Mouse (Mus musculus) embryonic facial prominence, embryonic 13.5 days (tissue): ENCODE measurements around the gene Fcna. TPM values are rescaled to one million over a fixed set of nuclear protein-coding genes. Genes with fewer than 3 reads are reported as not detected.

Source experiments
- ATAC-seq: fragments of 200-750 bp; cut with Nextera tagmentation; 2 replicates; pipeline ENCODE4 v1.8.0; 2017; ENCODE audit warnings: low read depth; ENCODE audit not compliant: insufficient number of reproducible peaks, insufficient read depth, low FRiP score, low TSS enrichment
- H3K27ac ChIP-seq: fragments of 300-500 bp; sonication (generic); 2 replicates; pipeline ENCODE4 v1.5.1; 2015; ENCODE audit warnings: moderate library complexity, mild to moderate bottlenecking, inconsistent platforms
- H3K27me3 ChIP-seq: fragments of 300-500 bp; sonication (generic); 2 replicates; pipeline ENCODE4 v1.6.1; 2015; ENCODE audit warnings: mild to moderate bottlenecking, inconsistent platforms
- H3K36me3 ChIP-seq: fragments of 300-500 bp; sonication (generic); 2 replicates; pipeline ENCODE4 v1.6.1; 2015; ENCODE audit warnings: mild to moderate bottlenecking, inconsistent platforms
- H3K4me1 ChIP-seq: fragments of 300-500 bp; sonication (generic); 2 replicates; pipeline ENCODE4 v1.6.1; 2015; ENCODE audit warnings: inconsistent platforms
- H3K4me2 ChIP-seq: fragments of 300-500 bp; sonication (generic); 2 replicates; pipeline ENCODE4 v1.6.1; 2015; ENCODE audit warnings: moderate library complexity, mild to moderate bottlenecking, inconsistent platforms
- H3K4me3 ChIP-seq: fragments of 300-500 bp; sonication (generic); 2 replicates; pipeline ENCODE4 v1.5.1; 2015; ENCODE audit warnings: mild to moderate bottlenecking, inconsistent platforms
- H3K9ac ChIP-seq: fragments of 300-500 bp; sonication (generic); 2 replicates; pipeline ENCODE4 v1.6.1; 2015; ENCODE audit warnings: mild to moderate bottlenecking, inconsistent platforms
- H3K9me3 ChIP-seq: fragments of 300-500 bp; sonication (generic); 2 replicates; pipeline ENCODE4 v1.6.1; 2016; ENCODE audit warnings: inconsistent platforms
- WGBS: fragments of 180-500 bp; shearing (Covaris S2); methylation state at CpG from one replicate; pipeline ENCODE4 v1.1.7; 2015; ENCODE audit warnings: mixed read lengths; 5-methylcytosine and 5-hydroxymethylcytosine counted together
- polyA plus RNA-seq: library from polyadenylated mRNA; unstranded; fragments of >200 nt; fragmentation: Nextera tagmentation; extraction: Ambion mirVana; gene quantifications from 2 replicates; pipeline ENCODE4 v1.2.1, GENCODE M21; 2015

Fcna gene
- polyA plus RNA-seq, 1 experiment from 2014 or later, result 0.59 TPM

DNA sequence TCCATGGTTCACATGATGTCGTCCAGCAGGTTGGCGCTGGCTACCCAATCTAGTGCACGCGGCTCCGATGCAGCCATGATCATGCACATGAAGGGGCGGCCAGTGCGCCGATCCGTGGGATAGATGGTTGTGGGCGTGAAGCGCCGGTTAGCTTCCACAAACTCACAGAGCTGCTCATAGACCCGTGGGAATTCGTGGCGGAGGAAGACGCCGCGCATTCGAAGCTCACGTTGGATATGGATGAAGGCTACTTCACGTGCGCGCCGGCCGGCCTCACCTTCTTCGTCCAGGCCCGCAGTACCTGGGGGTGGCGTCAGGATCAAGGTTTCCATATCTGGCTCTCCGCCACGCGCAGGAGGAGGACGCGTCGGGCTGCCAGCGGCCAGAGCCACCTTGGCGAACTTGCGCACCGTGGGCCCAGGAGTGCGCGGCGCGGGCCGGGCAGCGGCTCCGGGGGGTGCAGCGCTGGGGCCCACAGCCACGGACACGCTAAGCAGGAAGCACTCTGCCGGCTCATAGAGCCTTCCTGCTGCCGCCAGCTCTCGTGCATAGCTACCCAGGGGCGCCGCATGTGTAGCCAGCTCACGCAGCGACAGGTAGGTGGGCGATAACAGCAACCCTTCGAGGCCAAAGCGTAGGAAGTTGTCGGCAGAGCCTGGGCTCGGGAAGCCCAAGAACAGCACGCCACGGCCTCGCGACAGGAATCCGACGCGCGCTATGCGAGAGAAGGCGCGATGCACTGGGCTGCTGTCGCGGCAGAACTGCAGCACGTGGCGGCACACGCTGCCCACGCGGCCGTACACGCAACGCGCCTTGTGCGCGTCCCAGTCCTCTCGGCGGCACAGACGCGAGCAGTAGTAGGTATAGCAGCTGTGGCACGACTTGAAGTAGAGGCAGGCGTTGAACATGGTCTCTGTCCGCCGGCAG lies 50.6 kb downstream of the Fcna start:
- no peak for ATAC-seq
- peak overlapping the region; percentile 53 for H3K4me2 ChIP-seq
- H3K9me3 ChIP-seq, result no peaks in the 10 kb centered on the region
- H3K4me1 ChIP-seq, result peaks cover 75% of the 10 kb centered on the region
- peak overlapping the region; percentile 32 for H3K4me3 ChIP-seq
- H3K36me3 ChIP-seq, result peaks cover 10% of the 10 kb centered on the region; the same call in 1 of the 2 replicates
- no peak overlapping the region for H3K27ac ChIP-seq
- H3K27me3 ChIP-seq, result peaks cover 60% of the 10 kb centered on the region
- 13% methylated on average over 92 of the region's 92 CpGs for WGBS
- H3K9ac ChIP-seq, result peak overlapping the region; percentile 58

GRCm38 (mm10) chr2:25576028-25576850 lies 51.6 kb downstream of the Fcna start:
- Histone ChIP-seq H3K27me3 (peaks cover 56% of the 10 kb centered on the region), H3K9ac (peak overlapping the region; percentile 78), H3K4me1 (peaks cover 67% of the 10 kb centered on the region), H3K4me3 (peak overlapping the region; percentile 64; the same call in 1 of the 2 replicates), H3K27ac (no peak overlapping the region), H3K9me3 (no peaks in the 10 kb centered on the region), H3K4me2 (peak overlapping the region; percentile 95), H3K36me3 (peaks cover 18% of the 10 kb centered on the region)
- ATAC-seq, result no peak
- WGBS, result 78% methylated on average over 16 of the region's 16 CpGs

GRCm38 (mm10) chr2:25575432-25576027 lies 52.3 kb downstream of the Fcna start:
- 9% methylated on average over 21 of the region's 21 CpGs for WGBS
- H3K9ac ChIP-seq, result peak overlapping the region; percentile 78
- H3K9me3 ChIP-seq, result no peaks in the 10 kb centered on the region
- peaks cover 61% of the 10 kb centered on the region for H3K4me1 ChIP-seq
- peak overlapping the region; percentile 64 for H3K4me3 ChIP-seq
- H3K27ac ChIP-seq, result peak overlapping the region; percentile 93
- H3K4me2 ChIP-seq, result peak overlapping the region; percentile 95
- peaks cover 49% of the 10 kb centered on the region for H3K27me3 ChIP-seq
- peaks cover 24% of the 10 kb centered on the region for H3K36me3 ChIP-seq
- no peak for ATAC-seq

Other genes with a start within 250 kb of the Fcna start
- gene Entpd2, start 232.2 kb downstream of the Fcna start, polyA plus RNA-seq, result 0.87 and 1.1 TPM in 2 replicates
- 42.5 and 48.9 TPM in 2 replicates for gene Npdc1, start 228.7 kb downstream of the Fcna start, polyA plus RNA-seq
- gene Fut7, start 204.8 kb downstream of the Fcna start, polyA plus RNA-seq, result 0.12 and 0.17 TPM in 2 replicates
- 2.9 and 4.0 TPM in 2 replicates for gene Abca2, start 199.3 kb downstream of the Fcna start, polyA plus RNA-seq
- 5.0 and 7.2 TPM in 2 replicates for gene Clic3, start 171.2 kb downstream of the Fcna start, polyA plus RNA-seq
- gene Paxx, start 166.9 kb downstream of the Fcna start, polyA plus RNA-seq, result 29.4 and 35.9 TPM in 2 replicates
- gene Ptgds, start 158.0 kb downstream of the Fcna start, polyA plus RNA-seq, result 1.3 and 2.8 TPM in 2 replicates
- not detected in 2 replicates for gene Lcn12, start 134.1 kb downstream of the Fcna start, polyA plus RNA-seq
- 75.1 and 81.1 TPM in 2 replicates for gene Fbxw5, start 127.3 kb downstream of the Fcna start, polyA plus RNA-seq
- gene C8g, start 126.3 kb downstream of the Fcna start, polyA plus RNA-seq, result 5.8 and 6.2 TPM in 2 replicates
- gene Traf2, start 81.1 kb downstream of the Fcna start, polyA plus RNA-seq, result 31.4 and 35.4 TPM in 2 replicates
- 335 and 341 TPM in 2 replicates for gene Edf1, start 70.2 kb downstream of the Fcna start, polyA plus RNA-seq
- gene Mamdc4, start 53.2 kb downstream of the Fcna start, polyA plus RNA-seq, result 4.3 and 7.2 TPM in 2 replicates
- 169 and 174 TPM in 2 replicates for gene Phpt1, start 52.8 kb downstream of the Fcna start, polyA plus RNA-seq
- 0.39 and 0.62 TPM in 2 replicates for gene Ajm1, start 46.3 kb downstream of the Fcna start, polyA plus RNA-seq
- gene Rabl6, start 19.5 kb downstream of the Fcna start, polyA plus RNA-seq, result 80.3 and 81.9 TPM in 2 replicates
- 0.31 and 0.34 TPM in 2 replicates for gene Ccdc183, start 10.4 kb downstream of the Fcna start, polyA plus RNA-seq
- 23.5 and 24.8 TPM in 2 replicates for gene Tmem141, start 6.0 kb downstream of the Fcna start, polyA plus RNA-seq
- gene Lcn8, start 25.1 kb upstream of the Fcna start, polyA plus RNA-seq, result not detected in 2 replicates
- gene Lcn5, start 29.9 kb upstream of the Fcna start, polyA plus RNA-seq, result not detected in 2 replicates
- gene Lcn6, start 48.8 kb upstream of the Fcna start, polyA plus RNA-seq, result not detected in 2 replicates
- not detected in 2 replicates for gene Lcn10, start 54.7 kb upstream of the Fcna start, polyA plus RNA-seq
- not detected in 2 replicates for gene Obp2a, start 72.0 kb upstream of the Fcna start, polyA plus RNA-seq
- gene Bmyc, start 78.7 kb upstream of the Fcna start, polyA plus RNA-seq, result 95.4 and 103 TPM in 2 replicates
- gene Obp2b, start 109.0 kb upstream of the Fcna start, polyA plus RNA-seq, result not detected in 2 replicates
- gene Lcn3, start 137.5 kb upstream of the Fcna start, polyA plus RNA-seq, result not detected in 2 replicates
- gene Lcn11, start 149.0 kb upstream of the Fcna start, polyA plus RNA-seq, result not detected in 2 replicates
- gene Gm13539, start 154.2 kb upstream of the Fcna start, polyA plus RNA-seq, result not detected in 2 replicates
- gene Glt6d1, start 187.8 kb upstream of the Fcna start, polyA plus RNA-seq, result not detected in 2 replicates
- not detected in 2 replicates for gene Lcn9, start 195.1 kb upstream of the Fcna start, polyA plus RNA-seq
- gene Sohlh1, start 219.2 kb upstream of the Fcna start, polyA plus RNA-seq, result not detected in 2 replicates
- gene Kcnt1, start 235.7 kb upstream of the Fcna start, polyA plus RNA-seq, result 0.34 and 0.37 TPM in 2 replicates